Mouse (Mus musculus) ES-E14 (cell line): ENCODE measurements around the gene Astn1. TPM values are rescaled to one million over a fixed set of nuclear protein-coding genes. Genes with fewer than 3 reads are reported as not detected.

ENCODE experiments used
- DNase-seq: peaks from one replicate; pipeline ENCODE4 v3.0.0-alpha.2; 2013; ENCODE audit warnings: low read depth, low spot score
- H3K27ac ChIP-seq: 2 replicates; pipeline ENCODE4 v1.5.1; 2012; ENCODE audit warnings: low read depth, mild to moderate bottlenecking, low read length, moderate library complexity, mixed read lengths; ENCODE audit not compliant: poor library complexity, insufficient read depth, severe bottlenecking
- H3K36me3 ChIP-seq: 2 replicates; pipeline ENCODE4 v1.6.1; 2012; ENCODE audit warnings: mild to moderate bottlenecking, low read length, moderate library complexity, mixed read lengths; ENCODE audit not compliant: control insufficient read depth, poor library complexity, insufficient read depth, severe bottlenecking
- H3K4me1 ChIP-seq, 2 experiments: fragments of 150-350 bp in 1 of 2; sonication (generic) in 1 of 2; 2 replicates each; pipeline ENCODE4 v1.6.1; 2012; ENCODE audit warnings: low read length in 2 of 2, mild to moderate bottlenecking in 1 of 2, mixed read lengths in 1 of 2; ENCODE audit not compliant: control insufficient read depth in 2 of 2, insufficient read depth in 2 of 2, poor library complexity in 1 of 2
- H3K4me3 ChIP-seq, 2 experiments: fragments of 150-350 bp in 1 of 2; sonication (generic) in 1 of 2; 2 replicates each; pipeline ENCODE4 v1.5.1; 2012; ENCODE audit warnings: low read length in 2 of 2, low read depth in 1 of 2, mild to moderate bottlenecking in 1 of 2, mixed read lengths in 1 of 2; ENCODE audit not compliant: insufficient read depth in 1 of 2, poor library complexity in 1 of 2, severe bottlenecking in 1 of 2
- H3K9ac ChIP-seq: 2 replicates; pipeline ENCODE4 v1.6.1; 2012; ENCODE audit warnings: low read depth, mild to moderate bottlenecking, low read length, mixed read lengths; ENCODE audit not compliant: poor library complexity, insufficient read depth, severe bottlenecking
- H3K9me3 ChIP-seq: fragments of 150-350 bp; sonication (generic); 2 replicates; pipeline ENCODE4 v1.6.1; 2012; ENCODE audit warnings: low read depth, mild to moderate bottlenecking, low read length; ENCODE audit not compliant: control insufficient read depth, insufficient read depth
- CHD2 ChIP-seq: IDR thresholded peaks from 2 replicates; pipeline ENCODE4 v1.6.1; 2014; ENCODE audit warnings: mild to moderate bottlenecking, low read depth, low read length, inconsistent platforms
- HCFC1 ChIP-seq: IDR thresholded peaks from 2 replicates; pipeline ENCODE4 v1.6.1; 2012; ENCODE audit warnings: low read length, inconsistent platforms, borderline replicate concordance; ENCODE audit not compliant: insufficient read depth
- MAFK ChIP-seq: IDR thresholded peaks from 2 replicates; pipeline ENCODE4 v1.6.1; 2014; ENCODE audit warnings: mild to moderate bottlenecking, low read depth, low read length, inconsistent platforms; ENCODE audit not compliant: insufficient read depth
- ZC3H11A ChIP-seq: IDR thresholded peaks from 2 replicates; pipeline ENCODE4 v1.6.1; 2012; ENCODE audit warnings: low read depth, mild to moderate bottlenecking, inconsistent platforms, low read length, borderline replicate concordance
- ZNF384 ChIP-seq: IDR thresholded peaks from 2 replicates; pipeline ENCODE4 v1.6.1; 2012; ENCODE audit warnings: low read depth, low read length, inconsistent platforms
- in situ Hi-C, 2 experiments: fragments of 600-800 bp; cut with MboI; formaldehyde crosslinking; loops; one replicate each; pipeline ENCODE4 v1.15.1; 2025; ENCODE audit warnings: low sequenced_read_pairs in 2 of 2, inconsistent platforms in 1 of 2; ENCODE audit not compliant: unreplicated experiment in 2 of 2
- total RNA-seq: library from RNA; depleted of rRNA; stranded (reverse); fragments of 300-350 nt; gene quantifications from 2 replicates; pipeline ENCODE4 v1.2.3, GENCODE M21; 2012

The Astn1 gene
- total RNA-seq, 1 experiment, result 0.85 TPM

DNA sequence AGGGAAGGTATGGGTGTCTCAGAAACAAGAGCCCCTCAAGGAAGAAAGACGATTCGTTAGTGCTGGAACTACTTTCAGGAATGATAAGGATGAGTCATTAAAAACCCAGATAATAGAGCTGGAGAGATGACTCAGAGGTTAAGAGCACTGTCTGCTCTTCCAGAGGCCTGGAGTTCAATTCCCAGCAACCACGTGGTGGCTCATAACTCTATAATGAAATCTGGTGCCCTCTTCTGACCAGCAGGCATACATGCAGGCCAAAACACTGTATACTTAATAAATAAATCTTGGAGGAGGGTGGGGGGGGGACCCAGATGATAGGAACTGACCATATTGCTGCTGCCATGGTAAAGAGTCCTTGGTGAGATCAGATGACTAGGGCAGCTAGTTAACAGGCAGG lies 335.4 kb downstream of the Astn1 start:
- H3K27ac ChIP-seq, result no peak overlapping the region
- TF ChIP-seq MAFK (no peak), CHD2 (no peak), ZC3H11A (no peak; the same call in 1 of the 2 replicates), ZNF384 (no peak), HCFC1 (no peak)
- in situ Hi-C loops, result no loop called here
- H3K4me1 ChIP-seq, result no peaks in the 10 kb centered on the region
- H3K9ac ChIP-seq, result no peak overlapping the region
- H3K36me3 ChIP-seq, result no peaks in the 10 kb centered on the region
- no peak overlapping the region for H3K4me3 ChIP-seq
- H3K9me3 ChIP-seq, result no peaks in the 10 kb centered on the region
- DNase-seq, result no peak

DNA sequence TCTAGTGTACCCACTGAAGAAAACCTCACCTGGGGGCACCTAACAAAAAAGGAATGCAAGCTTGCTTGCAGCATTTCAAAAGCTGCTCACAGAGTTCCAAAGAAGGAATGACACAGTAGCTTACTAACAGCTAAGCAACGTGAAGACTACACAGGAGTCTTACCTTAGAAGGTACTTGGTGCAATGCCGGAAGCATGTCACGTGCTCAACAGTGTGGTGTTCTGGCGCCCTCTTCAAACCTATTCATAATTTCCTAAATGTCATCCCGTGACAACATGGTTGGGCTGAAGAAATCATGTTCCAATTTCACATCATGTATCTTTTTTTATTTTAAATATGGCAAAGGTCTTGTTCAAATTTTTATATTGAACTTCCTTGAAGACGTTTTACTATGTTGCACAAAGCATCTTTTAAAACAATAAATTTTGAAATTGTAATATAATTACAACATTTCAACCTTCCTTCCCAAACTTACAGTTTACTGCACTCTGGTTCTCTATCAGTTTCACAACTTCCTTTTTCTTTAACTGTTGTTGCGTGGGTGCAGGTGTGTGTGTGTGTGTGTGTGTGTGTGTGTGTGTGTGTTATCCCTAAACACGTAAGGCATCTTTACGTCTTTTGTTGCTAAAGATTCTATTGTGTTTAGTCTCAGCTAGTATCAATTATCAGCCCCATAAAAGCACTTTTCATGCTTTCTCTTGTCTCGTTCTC lies 335.9 kb downstream of the Astn1 start:
- H3K4me3 ChIP-seq, result no peak overlapping the region
- no peaks in the 10 kb centered on the region for H3K9me3 ChIP-seq
- no peaks in the 10 kb centered on the region for H3K4me1 ChIP-seq
- H3K27ac ChIP-seq, result no peak overlapping the region
- H3K9ac ChIP-seq, result no peak overlapping the region
- no peaks in the 10 kb centered on the region for H3K36me3 ChIP-seq
- in situ Hi-C loops, result no loop called here
- DNase-seq, result no peak
- no peak for TF ChIP-seq CHD2
- TF ChIP-seq ZC3H11A, result 0 out of 2 replicates have a peak, but pooled peaks have one; percentile 0

DNA sequence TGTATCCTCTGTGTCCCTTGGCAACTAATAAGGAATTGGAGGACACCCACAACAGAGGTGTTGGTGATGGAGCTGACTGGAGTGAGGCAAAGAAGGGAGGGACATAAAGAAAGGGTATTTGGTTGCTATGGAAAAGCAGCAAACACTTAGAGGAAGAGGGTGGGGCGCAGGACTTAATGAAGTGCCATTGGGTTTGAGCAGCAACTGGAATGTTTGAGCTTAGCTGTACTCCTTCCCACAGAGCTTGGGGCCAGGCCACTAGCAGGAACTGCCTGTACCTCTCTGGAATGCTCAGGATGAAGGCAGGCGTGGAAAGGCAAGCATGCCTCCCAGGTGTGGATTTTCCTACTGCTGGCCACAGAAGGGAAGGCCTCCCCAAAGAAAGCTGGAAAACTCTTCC lies 337.2 kb downstream of the Astn1 start:
- TF ChIP-seq ZC3H11A, result no peak
- TF ChIP-seq MAFK, result no peak
- TF ChIP-seq CHD2, result no peak
- no peak for TF ChIP-seq HCFC1
- Histone ChIP-seq H3K4me3 (no peak overlapping the region), H3K36me3 (no peaks in the 10 kb centered on the region), H3K9ac (no peak overlapping the region), H3K27ac (no peak overlapping the region), H3K4me1 (no peaks in the 10 kb centered on the region), H3K9me3 (no peaks in the 10 kb centered on the region)
- in situ Hi-C loops, result no loop called here
- DNase-seq, result no peak

DNA sequence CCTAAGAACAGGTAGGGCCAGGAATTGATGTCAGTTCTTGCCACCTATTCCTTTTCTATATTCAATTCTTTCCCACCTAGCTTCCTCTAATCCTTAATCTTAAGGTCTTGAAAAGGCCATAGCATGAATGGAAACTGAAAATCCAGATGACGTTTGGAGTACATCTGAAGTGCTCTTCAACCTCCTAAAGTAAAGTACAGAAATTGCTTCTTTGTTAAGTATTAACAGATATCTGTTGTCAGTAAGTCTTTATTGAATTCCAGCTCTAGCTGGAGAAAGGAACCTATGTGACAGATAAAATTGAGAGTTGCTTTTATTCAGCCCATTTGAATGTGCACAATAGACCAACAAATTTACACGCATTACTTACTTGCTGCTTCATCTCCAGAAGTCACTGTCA lies 338.1 kb downstream of the Astn1 start:
- Histone ChIP-seq H3K36me3 (no peaks in the 10 kb centered on the region), H3K9me3 (no peaks in the 10 kb centered on the region), H3K4me1 (no peaks in the 10 kb centered on the region), H3K27ac (no peak overlapping the region), H3K9ac (no peak overlapping the region), H3K4me3 (no peak overlapping the region)
- in situ Hi-C loops, result no loop called here
- TF ChIP-seq ZNF384, result no peak
- no peak for TF ChIP-seq CHD2
- no peak for DNase-seq

DNA sequence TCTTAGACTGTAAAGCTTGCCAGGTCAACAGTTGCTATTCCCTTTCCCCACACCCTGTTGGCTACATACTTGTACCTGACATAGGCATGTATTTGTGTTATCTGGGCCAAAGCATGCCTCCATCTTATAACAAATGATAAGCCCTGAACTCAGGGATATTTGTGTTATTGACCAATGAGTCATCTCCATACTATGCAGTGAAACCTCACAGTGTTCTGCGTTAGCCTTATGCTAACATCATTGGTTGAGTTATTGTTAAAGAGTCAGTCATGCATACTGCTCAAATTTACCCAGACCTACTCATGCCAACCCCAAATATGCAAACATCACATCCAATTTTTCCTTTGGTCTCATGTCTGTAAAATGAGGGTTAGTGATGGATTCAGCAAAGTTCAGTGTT lies 339.3 kb downstream of the Astn1 start:
- Histone ChIP-seq H3K4me1 (no peaks in the 10 kb centered on the region), H3K4me3 (no peak overlapping the region), H3K27ac (no peak overlapping the region), H3K36me3 (no peaks in the 10 kb centered on the region), H3K9ac (no peak overlapping the region), H3K9me3 (no peaks in the 10 kb centered on the region)
- TF ChIP-seq ZNF384, result no peak
- no peak for TF ChIP-seq ZC3H11A
- TF ChIP-seq CHD2, result no peak
- TF ChIP-seq MAFK, result no peak
- TF ChIP-seq HCFC1, result no peak
- DNase-seq, result no peak
- in situ Hi-C loops, result no loop called here
